Mouse (Mus musculus): ENCODE data around the gene Cfh.

DNA sequence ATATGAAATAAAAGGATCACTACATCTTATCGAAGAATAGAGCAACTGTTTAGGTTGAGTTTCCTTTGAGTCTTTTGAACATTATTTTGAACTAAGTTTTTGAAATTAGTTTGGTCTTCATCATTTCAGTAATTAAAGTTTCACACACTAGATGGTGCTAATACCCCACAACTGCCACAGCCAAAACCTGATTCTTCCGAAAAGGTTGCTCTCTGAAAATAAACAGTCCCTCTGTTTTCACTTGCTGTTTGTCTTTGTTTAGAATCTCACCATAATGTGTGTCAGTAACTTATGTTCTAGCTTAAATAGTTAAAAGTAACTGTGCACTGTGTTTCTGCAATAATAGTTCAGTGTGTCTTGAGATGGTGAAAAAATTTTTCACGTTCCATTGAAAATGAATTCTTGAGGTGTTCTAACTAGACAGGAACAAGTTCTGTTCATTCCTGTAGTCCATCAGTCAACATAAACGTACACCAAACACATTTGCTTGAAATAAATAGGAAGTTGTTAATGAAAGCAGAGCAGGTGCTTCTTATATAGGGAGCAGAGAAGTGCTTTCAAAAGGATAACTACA lies 11.9 kb downstream of the Cfh start:
- TF ChIP-seq CTCF (IDR thresholded peaks at IDR 0.05; ENCODE audit: low read depth, low read length) = no peak
- no peak for TF ChIP-seq POLR2A (IDR thresholded peaks at IDR 0.05; ENCODE audit: borderline replicate concordance, low read depth, low read length)

Measured in bone marrow macrophage, adult 2 months (primary cell).